Mouse (Mus musculus) layer of hippocampus, adult 2 months (tissue): ENCODE measurements at regions not wholly inside any gene's neighbourhood (a gene's known extent, or its start where the extent isn't known, plus 50 kb on each side); places are given as distances from the start of the nearest gene placed in this dataset.

Experiments
- DNase-seq, 2 experiments: peaks; one replicate each; pipeline ENCODE4 v3.0.0; 2022; ENCODE audit warnings: low spot score in 2 of 2
- H3K27ac ChIP-seq: fragments of 200-600 bp; 2 replicates; pipeline ENCODE4 v1.8.1; 2022
- H3K4me3 ChIP-seq: fragments of 200-600 bp; 2 replicates; pipeline ENCODE4 v1.8.1; 2022; ENCODE audit warnings: mild to moderate bottlenecking
- CTCF ChIP-seq: fragments of 200-600 bp; conservative IDR thresholded peaks from 2 replicates; pipeline ENCODE4 v1.8.1; 2022; ENCODE audit warnings: antibody characterized with exemption, mild to moderate bottlenecking, moderate library complexity

DNA sequence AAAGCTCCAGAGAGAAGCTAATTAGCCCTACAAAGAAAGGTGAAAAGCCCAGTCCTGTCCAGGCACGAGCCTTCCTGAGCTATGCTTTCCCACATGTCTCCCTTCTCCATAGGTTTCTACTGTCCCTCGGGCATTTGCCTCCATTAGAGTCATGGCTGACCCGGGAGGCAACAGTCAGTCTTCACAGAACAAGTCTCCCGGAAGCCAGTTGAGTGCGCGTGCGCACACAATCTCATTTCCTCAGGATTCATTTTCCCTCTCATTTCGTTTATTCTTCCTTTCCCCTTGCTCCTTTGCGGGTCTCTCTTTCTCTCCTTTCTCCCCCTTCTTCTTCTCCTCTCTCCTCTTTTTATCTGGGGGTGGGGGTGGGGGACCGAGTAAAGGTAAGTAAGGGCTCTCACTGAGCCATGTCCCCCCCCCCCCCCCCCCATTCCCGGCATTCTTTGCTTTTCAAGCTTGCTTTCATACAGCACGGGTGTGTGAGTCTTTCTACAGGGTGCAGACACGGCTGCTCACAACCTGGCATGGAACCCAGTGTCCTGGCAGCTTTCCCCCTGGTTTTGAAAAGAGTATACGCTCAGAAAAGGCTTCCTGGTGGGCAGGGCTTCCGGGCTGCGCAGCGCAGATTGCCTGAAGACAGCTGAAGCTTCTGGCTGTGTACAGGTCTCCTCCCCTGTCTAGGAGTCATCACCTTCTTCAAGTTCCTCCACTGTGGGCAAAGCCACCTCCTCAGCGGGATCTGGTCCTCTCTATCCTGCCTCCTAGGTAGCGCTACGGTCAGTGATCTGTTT, 289.8 kb upstream of the Klf3 start:
- Histone ChIP-seq H3K4me3 (peak overlapping the region; percentile 36), H3K27ac (peak overlapping the region; percentile 54; the same call in 1 of the 2 replicates)
- DNase-seq, result peak; percentile 66 to 71
- TF ChIP-seq CTCF, result no peak

DNA sequence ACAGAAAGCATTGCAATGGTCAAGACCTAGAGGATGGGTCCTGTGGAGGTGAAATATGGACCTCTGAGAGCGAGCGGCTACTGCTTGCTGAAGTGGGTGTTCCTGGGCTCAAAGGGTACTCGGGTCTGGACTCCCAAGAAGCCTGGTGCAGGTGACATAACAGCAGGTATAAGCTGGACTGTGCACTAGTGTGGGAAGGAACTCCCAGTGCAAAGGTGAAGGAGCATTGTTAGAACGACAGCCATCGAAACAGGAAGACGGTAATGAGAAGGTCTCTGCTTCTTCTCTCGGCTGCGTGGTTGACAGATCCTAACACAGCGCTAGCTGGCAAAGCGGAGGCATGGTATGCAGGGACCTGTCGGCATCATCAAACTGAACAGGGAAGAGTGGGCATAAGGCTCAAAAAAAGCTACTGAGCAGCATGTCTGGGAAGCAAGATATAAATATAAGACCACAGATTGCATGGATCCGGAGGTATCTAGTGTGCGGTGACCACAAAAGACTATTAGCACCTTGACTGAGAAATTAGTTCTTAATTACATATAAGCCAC, 287.0 kb upstream of the Klf3 start:
- H3K4me3 ChIP-seq, result no peak overlapping the region
- TF ChIP-seq CTCF, result no peak
- no peak for DNase-seq
- no peak overlapping the region for H3K27ac ChIP-seq

DNA sequence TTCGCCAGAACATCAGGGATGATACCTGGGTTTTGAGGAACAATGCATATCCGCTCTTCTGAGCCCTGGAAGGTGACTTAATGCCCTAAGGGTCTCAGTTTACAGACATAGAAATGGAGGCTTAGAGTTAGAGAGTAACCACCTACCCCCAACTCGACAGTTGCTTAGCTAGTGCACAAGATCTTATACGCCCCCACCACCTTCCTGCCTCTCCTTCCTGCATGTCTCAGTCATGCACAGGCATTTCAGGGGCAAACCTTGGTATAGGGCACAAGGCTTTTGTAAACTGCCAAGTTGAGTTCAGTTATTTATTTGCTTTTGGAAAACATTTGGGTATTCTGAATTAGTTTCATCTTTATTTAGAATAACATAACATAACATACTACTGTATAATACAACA, 285.9 kb upstream of the Klf3 start:
- TF ChIP-seq CTCF, result no peak
- DNase-seq, result no peak

DNA sequence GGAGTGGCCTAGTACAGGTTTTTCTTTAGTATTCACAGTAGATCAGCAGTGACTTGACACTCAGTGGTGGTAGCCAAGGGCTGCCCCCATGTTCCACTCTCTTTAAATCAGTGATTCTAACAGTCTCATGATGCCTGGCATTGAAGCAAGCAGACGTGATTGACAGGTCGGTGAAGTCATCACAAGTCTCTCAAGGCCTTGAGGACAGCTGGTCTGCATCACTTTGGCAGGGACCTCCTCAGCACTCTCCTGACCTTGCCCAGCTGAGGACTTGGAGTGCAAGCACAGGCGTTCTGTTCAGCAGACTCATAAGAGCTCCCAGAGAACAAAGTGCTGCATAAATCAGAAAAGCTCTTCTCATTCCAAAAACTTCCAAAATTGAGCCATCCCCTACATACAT, 285.4 kb upstream of the Klf3 start:
- no peak for DNase-seq
- Histone ChIP-seq H3K4me3 (no peak overlapping the region), H3K27ac (no peak overlapping the region)
- TF ChIP-seq CTCF, result no peak

More for the DNA sequence above, 285.9 kb upstream of the Klf3 start:
- Histone ChIP-seq H3K27ac (no peak overlapping the region), H3K4me3 (no peak overlapping the region)

DNA sequence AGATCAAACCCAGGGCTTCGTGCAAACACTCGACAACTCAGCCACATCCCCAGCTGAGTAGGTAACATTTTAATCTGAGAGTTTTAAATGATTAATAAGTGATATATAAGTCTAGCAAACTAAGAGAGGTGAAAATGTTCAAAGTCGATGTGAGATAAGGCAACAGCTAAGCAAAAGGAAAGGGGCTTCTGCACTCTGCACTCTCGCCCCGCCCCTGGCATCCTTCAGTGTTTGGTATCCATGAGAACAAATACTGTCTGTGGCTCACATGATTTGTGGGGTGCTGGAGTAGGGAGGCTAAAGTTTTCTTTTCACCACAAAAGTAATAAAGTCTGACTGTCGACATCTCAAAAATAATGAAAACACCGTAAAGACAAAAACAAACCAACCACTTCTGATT, 284.2 kb upstream of the Klf3 start:
- DNase-seq, result no peak

DNA sequence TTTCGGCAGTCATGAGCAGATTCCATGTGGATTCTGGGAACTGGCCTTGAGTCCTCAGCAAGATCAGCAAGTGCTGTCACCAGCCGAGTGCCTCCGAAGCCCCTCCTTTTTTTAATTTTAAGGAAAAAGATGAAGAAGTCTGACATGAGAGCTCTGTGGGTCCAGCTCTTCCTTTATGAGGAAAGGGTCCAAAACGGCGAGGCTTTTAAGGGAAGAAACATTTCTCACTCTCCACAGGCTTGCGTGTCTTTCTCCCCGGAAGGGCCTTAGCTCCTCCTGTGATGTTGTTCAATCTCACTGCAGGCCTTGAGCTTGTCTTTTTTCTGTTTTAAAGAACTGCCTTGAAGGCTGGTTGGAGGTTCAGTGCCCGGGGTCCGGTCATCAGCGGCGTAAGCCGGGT, 283.5 kb upstream of the Klf3 start:
- no peak overlapping the region for H3K4me3 ChIP-seq
- DNase-seq, result no peak
- no peak overlapping the region for H3K27ac ChIP-seq
- no peak for TF ChIP-seq CTCF

More for the DNA sequence above, 284.2 kb upstream of the Klf3 start:
- no peak for TF ChIP-seq CTCF
- H3K4me3 ChIP-seq, result no peak overlapping the region
- no peak overlapping the region for H3K27ac ChIP-seq

DNA sequence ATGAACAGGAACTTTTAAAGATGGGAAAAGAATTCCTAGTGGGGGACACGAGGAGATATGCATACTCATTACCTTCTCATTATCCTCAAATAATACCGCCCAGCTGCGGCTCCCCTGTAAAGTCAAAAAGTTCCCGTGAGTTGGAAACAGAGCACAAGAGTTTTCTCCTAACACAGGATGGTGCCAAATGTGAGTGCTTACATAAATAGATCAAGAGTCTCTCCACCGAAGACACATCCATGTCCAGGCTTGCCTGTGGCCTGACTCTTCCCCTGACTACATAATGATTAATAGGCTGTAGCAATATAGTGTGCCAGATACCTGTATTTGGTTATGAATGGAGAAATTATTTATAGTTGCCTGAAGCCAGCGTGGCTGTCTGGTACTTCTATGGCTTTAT, 281.8 kb upstream of the Klf3 start:
- H3K27ac ChIP-seq, result no peak overlapping the region
- DNase-seq, result no peak
- no peak overlapping the region for H3K4me3 ChIP-seq
- no peak for TF ChIP-seq CTCF

DNA sequence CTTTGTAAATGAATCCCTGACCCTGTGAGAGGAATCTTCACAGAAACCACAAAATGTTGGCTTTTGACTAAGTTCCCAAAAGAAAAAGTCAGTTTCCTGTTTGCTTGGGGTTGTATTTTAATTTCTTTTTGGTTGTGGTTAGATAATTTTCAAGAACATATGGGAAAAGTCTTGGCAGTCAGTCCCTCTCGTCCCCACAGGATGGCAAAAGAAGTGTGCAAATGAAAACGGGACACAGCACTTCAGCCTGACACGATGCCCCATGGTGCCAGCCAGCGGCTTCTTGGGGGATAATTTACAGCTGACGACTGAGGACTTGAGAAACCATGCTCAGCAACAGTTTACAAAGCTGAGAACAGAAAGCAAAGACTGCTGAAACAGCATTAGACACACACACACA, 281.2 kb upstream of the Klf3 start:
- TF ChIP-seq CTCF, result peak; percentile 24
- no peak for DNase-seq
- Histone ChIP-seq H3K4me3 (no peak overlapping the region), H3K27ac (no peak overlapping the region)

DNA sequence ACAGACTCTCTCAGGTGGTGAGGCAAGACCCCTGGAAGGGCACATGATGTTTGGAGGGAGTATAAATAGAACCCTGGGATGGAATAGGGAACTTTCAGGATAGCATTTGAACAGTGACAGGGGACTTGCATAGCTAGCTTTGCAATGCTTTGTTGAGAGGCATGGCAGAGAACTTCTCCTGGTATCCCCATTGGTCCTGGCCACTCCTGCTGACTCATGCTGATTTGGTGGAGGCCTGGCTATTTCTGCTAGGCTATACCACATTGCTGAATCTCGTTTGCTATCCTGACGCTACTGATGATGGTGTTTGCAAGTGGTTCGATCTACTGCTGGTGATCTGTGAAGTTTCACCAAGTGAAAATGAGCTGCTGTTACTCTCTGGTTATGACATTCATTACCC, 276.7 kb upstream of the Klf3 start:
- no peak overlapping the region for H3K27ac ChIP-seq
- no peak for TF ChIP-seq CTCF
- H3K4me3 ChIP-seq, result no peak overlapping the region
- no peak for DNase-seq

DNA sequence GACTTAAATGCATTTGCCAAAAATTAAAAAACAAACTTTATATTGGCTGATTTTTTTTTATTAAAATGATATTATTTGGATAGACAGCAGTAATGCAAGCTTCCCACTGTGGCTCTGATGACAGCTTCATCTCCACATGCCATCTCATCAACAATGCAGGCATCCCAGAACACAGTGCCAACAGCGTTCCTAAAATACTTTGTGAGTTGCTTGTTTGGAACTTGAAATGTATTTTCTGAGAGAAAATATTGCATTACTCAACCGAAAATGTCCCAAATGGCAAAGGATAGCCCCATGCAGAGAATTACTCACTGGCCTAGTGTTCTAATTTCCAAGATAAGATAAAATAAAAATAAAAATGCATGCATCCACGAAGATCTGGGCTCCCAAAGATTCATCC, 275.2 kb upstream of the Klf3 start:
- TF ChIP-seq CTCF, result no peak
- DNase-seq, result peak in 1 of 2 experiments; percentile 55
- no peak overlapping the region; the same call in 1 of the 2 replicates for H3K27ac ChIP-seq

DNA sequence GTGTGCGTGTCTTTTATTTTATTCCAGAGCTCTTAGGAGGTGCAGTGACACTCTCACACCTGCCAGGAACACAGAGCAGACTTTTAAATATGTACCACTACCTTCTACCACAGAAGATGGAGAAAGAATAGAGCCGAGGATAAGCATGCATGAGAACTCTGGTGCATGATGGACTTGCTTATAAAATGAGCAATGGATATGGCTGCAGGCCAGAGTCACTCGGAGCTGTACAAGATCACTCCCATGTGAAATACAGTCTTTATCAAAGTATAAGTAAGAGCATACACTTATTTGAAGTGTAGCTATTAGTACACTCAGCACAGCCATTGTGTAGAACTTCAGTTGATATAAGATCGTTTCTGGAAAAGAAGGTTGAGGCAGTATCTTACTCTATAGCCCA, 268.8 kb upstream of the Klf3 start:
- Histone ChIP-seq H3K4me3 (no peak overlapping the region), H3K27ac (no peak overlapping the region)
- DNase-seq, result no peak
- no peak for TF ChIP-seq CTCF

More for the DNA sequence above, 275.2 kb upstream of the Klf3 start:
- no peak overlapping the region for H3K4me3 ChIP-seq

DNA sequence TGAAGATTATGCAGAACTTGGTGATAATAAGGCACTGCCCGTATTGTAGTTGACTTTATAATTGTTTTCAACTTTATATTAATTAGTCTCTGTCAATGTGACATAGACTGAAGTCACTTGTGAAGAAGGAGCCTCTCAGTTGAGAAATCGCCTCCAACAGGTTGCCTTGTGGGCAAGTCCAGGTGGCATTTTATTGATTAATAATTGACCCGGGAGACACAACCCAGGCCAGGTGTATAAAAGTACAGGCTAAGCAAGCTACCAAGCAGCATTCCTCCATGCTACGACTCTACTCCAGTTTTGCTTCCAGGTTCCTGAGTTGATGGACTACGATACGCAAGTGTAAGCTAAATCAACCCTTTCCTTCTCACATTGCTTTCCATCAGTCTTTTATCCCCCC, 268.2 kb upstream of the Klf3 start:
- H3K27ac ChIP-seq, result no peak overlapping the region
- TF ChIP-seq CTCF, result no peak
- no peak for DNase-seq
- H3K4me3 ChIP-seq, result no peak overlapping the region

DNA sequence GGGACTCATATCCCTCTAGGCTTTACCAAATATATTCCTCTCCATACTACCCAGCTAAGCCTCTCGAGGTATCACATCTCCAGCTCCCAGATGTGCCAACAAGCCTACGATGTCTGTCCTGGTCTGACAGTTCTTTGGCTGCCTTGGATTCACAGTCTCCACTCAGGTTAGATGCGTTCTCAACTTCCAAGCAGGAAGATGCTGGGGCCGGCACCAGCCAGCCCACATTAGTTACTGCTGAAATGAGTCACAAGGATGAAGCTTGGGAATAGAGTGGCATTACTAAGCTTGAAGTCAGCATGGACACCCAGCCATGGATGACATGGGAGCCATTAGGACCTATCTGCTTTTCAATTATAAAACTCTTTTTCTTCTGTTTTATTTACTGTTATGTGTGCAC, 267.6 kb upstream of the Klf3 start:
- Histone ChIP-seq H3K4me3 (no peak overlapping the region), H3K27ac (no peak overlapping the region)
- no peak for TF ChIP-seq CTCF
- no peak for DNase-seq

DNA sequence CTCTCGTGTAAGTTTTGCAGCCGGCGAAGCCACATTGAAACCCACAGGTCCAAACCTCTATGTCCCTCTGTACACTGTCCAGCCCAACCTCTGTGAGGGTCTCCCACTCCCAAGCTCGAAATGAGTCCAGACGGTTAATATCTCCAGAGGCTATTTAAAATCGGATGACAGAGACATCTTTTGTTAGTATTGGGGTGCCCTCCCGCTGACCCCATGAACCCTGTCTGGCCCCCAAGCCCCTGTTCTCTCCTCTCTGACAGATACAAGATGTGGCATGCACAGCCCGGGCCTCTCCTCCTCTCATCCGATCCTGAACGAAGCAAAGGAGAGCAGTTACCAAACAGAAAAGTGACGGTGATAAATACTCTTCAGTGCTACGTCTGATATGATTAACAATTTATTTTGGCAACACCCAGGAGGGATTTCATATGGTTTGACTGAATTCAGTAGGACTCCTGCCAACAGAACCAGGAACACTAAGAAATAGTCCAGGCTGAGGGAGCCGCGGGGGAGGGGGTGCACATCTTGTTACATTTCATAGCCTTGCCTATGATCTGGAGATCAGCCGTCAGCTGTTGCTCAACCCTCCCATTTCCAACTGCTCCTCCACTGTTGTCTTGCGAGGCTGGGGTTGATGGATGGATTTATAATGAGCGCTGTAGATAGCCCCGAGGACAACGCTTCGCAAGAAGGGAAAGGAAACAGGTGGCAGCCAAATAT, 266.6 kb upstream of the Klf3 start:
- TF ChIP-seq CTCF, result no peak
- peak; percentile 65 to 86 for DNase-seq
- Histone ChIP-seq H3K4me3 (no peak overlapping the region), H3K27ac (peak overlapping the region; percentile 62; the same call in 1 of the 2 replicates)
